Mouse (Mus musculus): ENCODE measurements around the gene Arap2.
"Not testable (repeated sequence)": the region's sequence is repeated elsewhere in the genome, so short reads cannot be mapped to it uniquely, and the experiment has no call there.

The Arap2 gene

GRCm38 (mm10) chr5:62743220-62743922 lies 22.6 kb downstream of the Arap2 start:
- no peak for DNase-seq (ENCODE audit: low spot score in 2 of 2)

GRCm38 (mm10) chr5:62739451-62740415 lies 26.2 kb downstream of the Arap2 start:
- DNase-seq (ENCODE audit: low spot score in 2 of 2) = peak in 1 of 2 experiments; percentile 40

- DNase-seq (ENCODE audit: low spot score in 2 of 2) = not testable (repeated sequence)
Observed at GRCm38 (mm10) chr5:62730573-62730972, 35.4 kb downstream of the Arap2 start.

GRCm38 (mm10) chr5:62725551-62725950 lies 40.4 kb downstream of the Arap2 start:
- DNase-seq (ENCODE audit: low spot score in 2 of 2) = no peak

- no peak for DNase-seq (ENCODE audit: low spot score in 2 of 2)
Observed at GRCm38 (mm10) chr5:62723261-62724105, 42.5 kb downstream of the Arap2 start.

- no peak for DNase-seq (ENCODE audit: low spot score in 2 of 2)
Observed at GRCm38 (mm10) chr5:62716468-62716867, 49.5 kb downstream of the Arap2 start.

GRCm38 (mm10) chr5:62715977-62716376 lies 50.0 kb downstream of the Arap2 start:
- DNase-seq (ENCODE audit: low spot score in 2 of 2) = no peak

- DNase-seq (ENCODE audit: low spot score in 2 of 2) = no peak
Observed at GRCm38 (mm10) chr5:62715436-62715835, 50.5 kb downstream of the Arap2 start.

- DNase-seq (ENCODE audit: low spot score in 2 of 2) = no peak
Observed at GRCm38 (mm10) chr5:62710955-62711354, 55.0 kb downstream of the Arap2 start.

GRCm38 (mm10) chr5:62706900-62707299 lies 59.1 kb downstream of the Arap2 start:
- DNase-seq (ENCODE audit: low spot score in 2 of 2) = no peak

- DNase-seq (ENCODE audit: low spot score in 2 of 2) = no peak
Observed at GRCm38 (mm10) chr5:62689965-62690364, 76.0 kb downstream of the Arap2 start.

- no peak for DNase-seq (ENCODE audit: low spot score in 2 of 2)
Observed at GRCm38 (mm10) chr5:62683751-62684150, 82.2 kb downstream of the Arap2 start.

GRCm38 (mm10) chr5:62683207-62683606 lies 82.8 kb downstream of the Arap2 start:
- DNase-seq (ENCODE audit: low spot score in 2 of 2) = no peak

GRCm38 (mm10) chr5:62677390-62677789 lies 88.6 kb downstream of the Arap2 start:
- no peak for DNase-seq (ENCODE audit: low spot score in 2 of 2)

- no peak for DNase-seq (ENCODE audit: low spot score in 2 of 2)
Observed at GRCm38 (mm10) chr5:62672736-62673436, 93.1 kb downstream of the Arap2 start.

GRCm38 (mm10) chr5:62665329-62665728 lies 100.6 kb downstream of the Arap2 start:
- no peak for DNase-seq (ENCODE audit: low spot score in 2 of 2)

- no peak for DNase-seq (ENCODE audit: low spot score in 2 of 2)
Observed at GRCm38 (mm10) chr5:62664847-62665246, 101.1 kb downstream of the Arap2 start.

- DNase-seq (ENCODE audit: low spot score in 2 of 2) = no peak
Observed at GRCm38 (mm10) chr5:62663206-62663605, 102.8 kb downstream of the Arap2 start.

- no peak for DNase-seq (ENCODE audit: low spot score in 2 of 2)
Observed at GRCm38 (mm10) chr5:62653924-62654323, 112.0 kb downstream of the Arap2 start.

GRCm38 (mm10) chr5:62642330-62642729 lies 123.6 kb downstream of the Arap2 start:
- no peak for DNase-seq (ENCODE audit: low spot score in 2 of 2)

- no peak for DNase-seq (ENCODE audit: low spot score in 2 of 2)
Observed at GRCm38 (mm10) chr5:62640501-62640900, 125.5 kb downstream of the Arap2 start.
